ENCODE assay signal across 33 mouse cellular contexts in the genomic region with DNA sequence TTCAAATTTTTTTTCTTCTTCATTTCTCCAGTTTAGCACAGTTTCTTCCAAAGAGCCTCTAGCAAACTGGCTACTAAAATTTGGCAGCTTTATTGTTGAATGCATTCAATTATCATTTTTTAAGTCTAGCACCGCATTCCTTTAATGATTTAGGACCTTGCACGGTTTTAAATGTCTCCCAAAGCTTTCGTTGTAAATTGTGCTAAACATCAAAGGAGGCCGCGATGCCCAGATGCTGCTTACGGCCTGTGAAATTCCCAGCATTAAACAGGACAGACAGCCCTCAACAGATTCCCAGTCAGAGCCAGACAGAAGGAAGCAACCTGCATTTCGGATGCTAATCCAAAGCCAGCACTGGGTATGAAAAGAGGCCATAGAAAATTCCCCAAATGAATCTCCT.
DNase-seq lines count a peak whose midpoint lies in the region; ATAC-seq and TF ChIP-seq lines count a peak whose summit lies in the region.
"Had no signal": no experiment of that assay in that cellular context is flagged by ENCODE, and none has a peak within 500 bp of the region (broad histone marks: within the 10 kb centered on the region; RNA-seq: fewer than 3 reads in every experiment).

No protein-coding gene starts in this region.

- no peak overlapping the region for H3K4me2 ChIP-seq in kidney, postnatal 0 days (ENCODE audit: low read length)
- no peak overlapping the region for H3K4me2 ChIP-seq in limb, embryonic 14.5 days (replicated peaks; ENCODE audit: low read depth, low read length, severe bottlenecking)
- no peak overlapping the region for H3K4me2 ChIP-seq in midbrain, embryonic 16.5 days (ENCODE audit: low read length)
- H3K4me2 ChIP-seq: embryonic facial prominence, embryonic 12.5 days; heart, embryonic 13.5 days; intestine, embryonic 15.5 days; limb, embryonic 15.5 days; liver, embryonic 13.5 days; neural tube, embryonic 12.5 days had no signal

- no peak overlapping the region for H3K4me3 ChIP-seq in kidney, postnatal 0 days (replicated peaks; ENCODE audit: low read depth, low read length)
- no peak overlapping the region for H3K4me3 ChIP-seq in kidney, adult 2 months (ENCODE audit: insufficient read depth, low read depth, low read length)
- H3K4me3 ChIP-seq in limb, embryonic 14.5 days (replicated peaks; ENCODE audit: low read length): no peak overlapping the region
- no peak overlapping the region for H3K4me3 ChIP-seq in midbrain, embryonic 16.5 days (ENCODE audit: low read depth, low read length)
- H3K4me3 ChIP-seq: embryonic facial prominence, embryonic 12.5 days; gastrocnemius, adult 2 months; heart, adult 2 months; heart, embryonic 13.5 days; hindbrain, embryonic 10.5 days; intestine, embryonic 15.5 days; layer of hippocampus, adult 2 months; left cerebral cortex, adult 2 months; limb, embryonic 15.5 days; liver, embryonic 13.5 days; myocyte; neural tube, embryonic 12.5 days had no signal

- no peaks in the 10 kb centered on the region for H3K4me1 ChIP-seq in kidney, postnatal 0 days (replicated peaks; ENCODE audit: insufficient read depth, low read length)
- no peaks in the 10 kb centered on the region for H3K4me1 ChIP-seq in kidney, adult 2 months (ENCODE audit: control insufficient read depth, insufficient read depth, low read length)
- 0 out of 2 replicates have a peak, but pooled peaks cover 4% of the 10 kb centered on the region for H3K4me1 ChIP-seq in limb, embryonic 14.5 days (ENCODE audit: control insufficient read depth, insufficient read depth, low read length)
- no peaks in the 10 kb centered on the region for H3K4me1 ChIP-seq in midbrain, embryonic 16.5 days (ENCODE audit: control insufficient read depth, insufficient read depth, low read length)
- H3K4me1 ChIP-seq: embryonic facial prominence, embryonic 12.5 days; heart, embryonic 13.5 days; hindbrain, embryonic 10.5 days; intestine, embryonic 15.5 days; liver, embryonic 13.5 days; neural tube, embryonic 12.5 days had no signal

- H3K27ac ChIP-seq in kidney, postnatal 0 days: no peak overlapping the region
- no peak overlapping the region for H3K27ac ChIP-seq in kidney, adult 2 months (ENCODE audit: insufficient read depth, low read depth, low read length)
- H3K27ac ChIP-seq in limb, embryonic 14.5 days (replicated peaks; ENCODE audit: low read depth, low read length): no peak overlapping the region
- H3K27ac ChIP-seq in midbrain, embryonic 16.5 days (ENCODE audit: low read length): no peak overlapping the region
- H3K27ac ChIP-seq: embryonic facial prominence, embryonic 12.5 days; gastrocnemius, adult 2 months; heart, adult 2 months; heart, embryonic 13.5 days; hindbrain, embryonic 10.5 days; intestine, embryonic 15.5 days; layer of hippocampus, adult 2 months; left cerebral cortex, adult 2 months; limb, embryonic 15.5 days; liver, embryonic 13.5 days; macrophage; neural tube, embryonic 12.5 days had no signal

- 12% methylated on average over 7 of the region's 7 CpGs for WGBS in kidney, postnatal 0 days
- 30% methylated on average over 7 of the region's 7 CpGs for WGBS in kidney, adult 2 months
- WGBS in limb, embryonic 14.5 days: 8% methylated on average over 7 of the region's 7 CpGs
- 34% methylated on average over 7 of the region's 7 CpGs for WGBS in midbrain, embryonic 16.5 days

- no peak for ATAC-seq in kidney, postnatal 0 days (replicated peaks; ENCODE audit: low FRiP score, low read depth)
- no peak for ATAC-seq in limb, embryonic 14.5 days (ENCODE audit: low FRiP score, low read depth)
- no peak for ATAC-seq in midbrain, embryonic 16.5 days
- ATAC-seq: forebrain, embryonic 14.5 days; hindbrain, embryonic 16.5 days; intestine, embryonic 15.5 days; lung, postnatal 0 days had no signal

- H3K36me3 ChIP-seq in kidney, postnatal 0 days (ENCODE audit: insufficient read depth, low read length): no peaks in the 10 kb centered on the region
- no peaks in the 10 kb centered on the region for H3K36me3 ChIP-seq in kidney, adult 2 months (ENCODE audit: control insufficient read depth, insufficient read depth, low read length)
- H3K36me3 ChIP-seq in limb, embryonic 14.5 days (ENCODE audit: control insufficient read depth, insufficient read depth, low read length): no peaks in the 10 kb centered on the region
- no peaks in the 10 kb centered on the region for H3K36me3 ChIP-seq in midbrain, embryonic 16.5 days (ENCODE audit: control insufficient read depth, insufficient read depth, low read length)
- H3K36me3 ChIP-seq: embryonic facial prominence, embryonic 12.5 days; heart, embryonic 13.5 days; hindbrain, embryonic 10.5 days; intestine, embryonic 15.5 days; limb, embryonic 15.5 days; liver, embryonic 13.5 days; neural tube, embryonic 12.5 days had no signal

- no peaks in the 10 kb centered on the region for H3K9me3 ChIP-seq in kidney, postnatal 0 days (replicated peaks; ENCODE audit: low read length)
- no peaks in the 10 kb centered on the region for H3K9me3 ChIP-seq in limb, embryonic 14.5 days (ENCODE audit: control insufficient read depth, low read length)
- H3K9me3 ChIP-seq in midbrain, embryonic 16.5 days (replicated peaks; ENCODE audit: control insufficient read depth, low read length, poor library complexity, severe bottlenecking): no peaks in the 10 kb centered on the region
- H3K9me3 ChIP-seq: embryonic facial prominence, embryonic 12.5 days; heart, embryonic 13.5 days; hindbrain, embryonic 10.5 days; intestine, embryonic 15.5 days; limb, embryonic 15.5 days; liver, embryonic 13.5 days; neural tube, embryonic 12.5 days had no signal

- TF ChIP-seq POLR2A in kidney, adult 2 months (IDR thresholded peaks at IDR 0.05; ENCODE audit: low read depth, low read length): no peak
- TF ChIP-seq POLR2A in brain, embryonic 14.5 days (IDR thresholded peaks at IDR 0.05; ENCODE audit: borderline replicate concordance, extremely low read depth, insufficient read depth, insufficient read length, poor library complexity, severe bottlenecking): no peak
- TF ChIP-seq POLR2A in limb, embryonic 14.5 days (IDR thresholded peaks at IDR 0.05; ENCODE audit: borderline replicate concordance, extremely low read depth, insufficient read depth, insufficient read length): no peak

- no peak overlapping the region for H3K9ac ChIP-seq in kidney, postnatal 0 days (ENCODE audit: low read depth, low read length)
- H3K9ac ChIP-seq in limb, embryonic 14.5 days (ENCODE audit: low read depth, low read length, severe bottlenecking): no peak overlapping the region
- H3K9ac ChIP-seq in midbrain, embryonic 16.5 days (ENCODE audit: low read depth, low read length): no peak overlapping the region
- H3K9ac ChIP-seq: embryonic facial prominence, embryonic 12.5 days; heart, embryonic 13.5 days; intestine, embryonic 15.5 days; limb, embryonic 15.5 days; liver, embryonic 13.5 days; neural tube, embryonic 12.5 days had no signal

- DNase-seq in kidney, postnatal 0 days (ENCODE audit: low spot score): peak; percentile 78
- no peak for DNase-seq in kidney, adult 2 months
- peak; percentile 42 for DNase-seq in brain, embryonic 14.5 days (ENCODE audit: low read depth)
- DNase-seq in embryo, embryonic 11.5 days (ENCODE audit: low read depth, low spot score): peak; percentile 36
- DNase-seq in limb, embryonic 14.5 days (ENCODE audit: low spot score): peak; percentile 21
- DNase-seq in MN1 (ENCODE audit: low spot score): no peak
- DNase-seq: adrenal gland, postnatal 14 days; cerebellum, adult 11-12 months; cerebellum, adult 9-11 months; gastrocnemius, adult 2 months; heart, adult 2 months; heart, postnatal 10 days; kidney, postnatal 25 days; liver, embryonic 13.5 days; lung, adult 18-20 months; right cerebral cortex, adult 18-20 months; spleen, adult 18-20 months; thymus, adult 18-20 months; thymus, postnatal 25 days had no signal

- H3K27me3 ChIP-seq in kidney, postnatal 0 days (ENCODE audit: insufficient read depth, low read length): no peaks in the 10 kb centered on the region
- no peaks in the 10 kb centered on the region for H3K27me3 ChIP-seq in kidney, adult 2 months (replicated peaks; ENCODE audit: control insufficient read depth, insufficient read depth, low read length)
- H3K27me3 ChIP-seq in limb, embryonic 14.5 days (ENCODE audit: control insufficient read depth, insufficient read depth, low read length): no peaks in the 10 kb centered on the region
- H3K27me3 ChIP-seq in midbrain, embryonic 16.5 days (ENCODE audit: control insufficient read depth, insufficient read depth, low read depth, low read length): no peaks in the 10 kb centered on the region
- H3K27me3 ChIP-seq: embryonic facial prominence, embryonic 12.5 days; heart, embryonic 13.5 days; intestine, embryonic 15.5 days; limb, embryonic 15.5 days; liver, embryonic 13.5 days; neural tube, embryonic 12.5 days had no signal

- no peak for TF ChIP-seq CTCF in kidney, postnatal 0 days (IDR thresholded peaks at IDR 0.05; ENCODE audit: low read depth)
- TF ChIP-seq CTCF in kidney, adult 2 months (conservative IDR thresholded peaks at IDR 0.05; ENCODE audit: insufficient read depth, insufficient read length, low read depth, low read length): no peak
- no peak for TF ChIP-seq CTCF in brain, embryonic 14.5 days (IDR thresholded peaks at IDR 0.05; ENCODE audit: borderline replicate concordance, extremely low read depth, insufficient read depth, insufficient read length)

Comparison
In these comparisons a context has a peak if more than half of its experiments do, and no peak if none do; other contexts are left out.
1. DNase-seq: peak in kidney, postnatal 0 days (single experiment), brain, embryonic 14.5 days (single experiment), embryo, embryonic 11.5 days (single experiment) and limb, embryonic 14.5 days (single experiment); none in kidney, adult 2 months (single experiment) and MN1 (single experiment).